Mouse (Mus musculus): Measurements from ENCODE around the gene Sfxn2.
A peak's percentile ranks its signal among the peaks of the same experiment; 100 is the strongest.
"Not testable (repeated sequence)": the region's sequence is repeated elsewhere in the genome, so short reads cannot be mapped to it uniquely, and the experiment has no call there.

The Sfxn2 gene

DNA sequence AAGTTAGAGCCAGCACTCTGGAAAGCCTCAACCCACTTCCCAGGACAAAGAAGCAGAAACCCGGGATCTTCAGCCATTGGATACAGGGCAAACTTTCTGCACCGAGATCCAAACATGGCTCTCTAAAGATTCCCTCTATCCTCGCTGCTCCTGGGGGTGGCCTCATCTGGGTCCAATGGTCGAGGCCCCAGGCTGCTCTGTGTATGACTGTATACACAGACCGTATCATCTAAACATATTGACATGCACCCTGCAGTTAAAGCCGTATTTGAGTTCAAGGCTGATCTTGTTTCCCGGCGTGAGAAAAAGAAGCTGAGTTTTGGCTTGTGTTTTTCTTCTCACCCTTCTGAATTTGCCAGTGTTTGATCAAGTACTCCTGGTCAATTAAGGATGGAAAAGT, 30.4 kb upstream of the Sfxn2 start:
- no peak for DNase-seq (ENCODE audit: low spot score in 2 of 2)

DNA sequence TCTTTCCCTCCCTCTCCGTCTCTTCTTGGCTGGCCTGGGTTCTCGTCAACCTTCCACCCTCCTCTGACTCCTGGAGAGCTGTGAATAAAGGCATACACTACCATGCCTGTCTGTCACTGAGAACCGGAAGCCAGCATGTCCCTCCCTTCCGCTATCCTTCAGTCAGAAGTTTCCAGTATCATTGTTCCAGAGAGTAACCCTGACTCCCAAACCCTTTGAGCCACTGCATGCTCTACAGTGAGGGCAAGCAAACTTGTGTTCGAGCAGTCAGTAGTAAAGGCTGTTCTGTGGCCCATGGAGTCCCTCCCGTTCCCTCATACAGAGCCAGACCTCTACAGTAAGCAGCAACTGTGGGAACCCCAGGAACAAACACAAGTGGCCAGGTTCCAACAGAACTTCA, 25.6 kb upstream of the Sfxn2 start:
- DNase-seq (ENCODE audit: low spot score in 2 of 2) = no peak

- no peak for DNase-seq (ENCODE audit: low spot score in 2 of 2)
Measured at GRCm38 (mm10) chr19:46548110-46548509, 25.1 kb upstream of the Sfxn2 start.

DNA sequence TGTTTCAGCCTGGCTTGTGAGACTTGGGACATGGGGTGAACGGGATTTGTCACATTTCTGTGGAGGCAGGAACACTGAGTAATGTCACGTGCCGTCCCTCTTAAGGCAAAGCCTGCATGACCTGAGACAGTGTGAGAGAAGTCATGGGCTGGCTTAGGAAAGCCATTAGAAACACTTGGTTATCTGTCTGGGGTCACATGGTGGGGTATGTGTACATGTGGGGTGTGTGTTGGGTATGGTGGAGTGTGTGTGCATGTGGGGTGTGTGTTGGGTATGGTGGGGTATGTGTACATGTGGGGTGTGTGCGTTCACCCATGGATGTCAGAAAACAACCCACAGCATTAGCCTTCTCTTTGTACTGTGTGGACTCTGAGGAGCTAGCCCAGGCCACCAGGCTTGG, 22.8 kb upstream of the Sfxn2 start:
- DNase-seq (ENCODE audit: low spot score in 2 of 2) = no peak

DNA sequence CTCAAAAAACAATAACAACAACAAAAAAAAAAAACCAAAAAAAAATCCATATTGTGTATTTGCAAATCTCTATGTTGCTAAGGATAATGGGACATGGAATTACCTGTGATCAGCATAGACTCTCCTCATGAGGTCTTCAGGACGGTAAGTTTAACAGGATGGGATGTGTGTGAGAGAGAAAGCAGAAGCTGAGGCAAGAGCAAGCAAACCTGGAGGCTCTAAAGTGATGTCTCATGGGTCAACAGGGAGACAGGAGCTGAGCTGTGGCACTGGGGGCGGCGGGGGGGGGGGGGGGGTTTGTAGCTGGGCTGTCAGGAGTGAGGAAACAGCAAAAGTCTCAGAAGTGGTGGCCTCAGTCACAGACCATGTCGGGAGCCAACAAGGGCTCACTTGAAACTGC, 20.7 kb upstream of the Sfxn2 start:
- DNase-seq (ENCODE audit: low spot score in 2 of 2) = no peak

DNA sequence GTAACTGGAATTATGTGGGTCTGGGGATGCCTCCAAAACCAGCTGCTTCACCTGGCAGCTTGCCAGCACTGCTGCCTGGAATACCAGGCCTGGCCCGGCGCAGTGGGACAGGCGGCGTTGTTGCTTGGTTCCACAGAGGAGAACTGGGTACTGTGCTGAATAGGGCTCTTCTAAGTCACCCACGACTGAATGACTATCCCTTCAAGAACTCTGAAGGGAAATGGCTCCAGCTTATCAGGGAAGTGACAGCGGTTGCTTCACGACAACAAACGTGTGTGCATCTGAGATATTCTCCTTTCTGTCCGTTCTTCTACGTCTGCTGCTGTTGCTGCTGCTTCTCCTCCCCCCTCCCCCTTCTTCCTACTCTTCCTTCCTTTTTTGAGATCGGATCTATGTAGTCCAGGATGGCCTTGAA, 19.6 kb upstream of the Sfxn2 start:
- no peak for DNase-seq (ENCODE audit: low spot score in 2 of 2)

GRCm38 (mm10) chr19:46558009-46558408, 15.2 kb upstream of the Sfxn2 start:
- DNase-seq (ENCODE audit: low spot score in 2 of 2) = no peak

- DNase-seq (ENCODE audit: low spot score in 2 of 2) = no peak
Measured at GRCm38 (mm10) chr19:46558631-46559030, 14.5 kb upstream of the Sfxn2 start.

DNA sequence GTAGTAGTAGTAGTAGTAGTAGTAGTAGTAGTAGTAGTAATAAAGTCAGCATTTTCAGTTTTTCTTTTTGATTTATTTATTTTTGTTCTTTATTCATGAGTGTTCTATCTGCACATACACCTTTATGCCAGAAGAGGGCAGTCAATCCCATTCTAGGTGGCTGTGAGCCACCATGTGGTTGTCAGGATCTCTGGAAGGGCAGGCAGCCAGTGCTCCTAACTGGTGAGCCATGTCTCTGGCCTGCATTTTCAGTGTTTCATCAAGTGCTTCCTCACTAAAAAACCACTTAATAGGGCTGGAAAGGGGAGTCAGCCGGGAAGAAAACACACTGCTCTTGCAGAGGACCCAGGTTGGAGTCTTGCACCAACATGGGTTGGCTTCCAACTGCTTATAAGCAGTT, 11.0 kb upstream of the Sfxn2 start:
- DNase-seq (ENCODE audit: low spot score in 2 of 2) = no peak

- no peak for DNase-seq (ENCODE audit: low spot score in 2 of 2)
Measured at GRCm38 (mm10) chr19:46562581-46563515, 10.3 kb upstream of the Sfxn2 start.

DNA sequence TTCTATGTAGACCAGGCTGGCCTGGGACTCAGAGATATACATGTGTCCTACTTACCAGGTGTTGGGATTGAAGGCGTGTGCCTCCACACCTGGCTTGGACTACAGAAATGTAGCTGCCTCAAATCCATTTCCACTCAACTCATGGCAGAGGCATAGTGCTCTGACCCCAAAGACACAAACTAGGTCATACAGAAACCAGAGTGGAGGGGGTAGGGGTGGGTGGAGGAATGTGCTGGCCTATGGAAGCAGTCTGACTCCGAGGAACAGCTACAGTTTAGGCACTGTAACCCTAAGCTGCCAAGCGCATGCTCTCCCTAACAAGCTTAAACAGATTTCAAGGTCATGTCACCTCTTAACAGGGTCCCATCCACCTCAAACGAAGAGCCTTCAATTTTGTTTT, 9.6 kb upstream of the Sfxn2 start:
- DNase-seq (ENCODE audit: low spot score in 2 of 2) = no peak

DNA sequence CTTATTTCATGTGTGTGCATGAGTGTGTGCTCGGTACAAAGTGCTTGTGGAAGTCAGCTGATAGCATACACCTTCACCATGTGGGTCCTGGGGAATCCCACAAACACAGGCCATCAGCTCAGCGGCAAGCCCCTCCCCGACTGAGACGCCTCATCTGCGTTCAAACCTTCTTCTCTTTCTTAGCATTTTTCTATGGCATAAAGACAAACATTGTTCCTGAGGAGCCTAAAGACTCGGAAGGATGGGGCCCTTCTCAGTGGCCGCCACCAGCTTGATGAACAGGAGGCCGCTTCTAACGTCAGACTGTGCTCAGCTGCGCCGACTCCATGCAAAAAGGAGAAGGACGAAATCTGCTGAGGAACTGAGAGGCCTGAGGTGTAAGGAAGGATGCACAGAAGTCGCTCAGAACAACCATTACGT, 9.1 kb upstream of the Sfxn2 start:
- DNase-seq (ENCODE audit: low spot score in 2 of 2) = no peak

- not testable (repeated sequence) for DNase-seq (ENCODE audit: low spot score in 2 of 2)
Measured at GRCm38 (mm10) chr19:46571211-46571877, 1.8 kb upstream of the Sfxn2 start.

DNA sequence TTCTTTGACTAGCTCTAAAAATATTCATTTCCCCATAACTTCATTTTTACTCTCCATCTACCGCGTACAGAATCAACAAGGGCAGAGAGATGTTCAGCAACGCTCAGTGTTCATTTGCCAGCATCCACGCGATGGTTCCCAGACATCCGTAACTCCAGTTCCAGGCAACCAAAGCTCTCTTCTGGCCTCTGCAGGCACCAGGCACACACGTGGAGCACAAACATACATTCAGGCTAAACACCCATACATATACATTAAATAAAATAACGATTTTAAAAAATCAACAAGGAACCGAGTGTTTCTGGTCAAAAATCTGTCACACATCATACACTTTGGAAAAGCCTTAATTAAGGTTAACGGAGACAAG, 1.3 kb upstream of the Sfxn2 start:
- DNase-seq (ENCODE audit: low spot score in 2 of 2) = no peak

DNA sequence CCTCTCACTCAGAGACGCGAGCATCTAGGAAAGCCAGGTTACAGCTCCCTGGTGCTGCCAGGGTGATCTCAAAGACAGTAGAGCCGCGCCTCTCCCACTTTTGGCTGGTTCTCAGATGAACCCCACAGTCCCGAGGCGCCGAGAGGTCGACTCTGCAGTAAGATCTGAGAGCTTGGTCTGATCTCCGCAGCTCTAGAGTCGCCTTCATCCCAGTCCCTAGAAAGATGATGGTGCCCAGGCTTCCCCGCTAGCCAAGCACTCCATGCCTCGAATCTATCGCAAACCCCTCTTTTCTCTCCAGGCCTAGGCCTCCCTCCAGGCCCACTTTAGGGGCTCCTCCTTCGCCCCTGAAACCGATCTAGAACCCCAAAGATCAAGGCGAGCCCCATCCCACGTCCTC, 617 bp upstream of the Sfxn2 start:
- DNase-seq (ENCODE audit: low spot score in 2 of 2) = peak in 1 of 2 experiments; percentile 27

DNA sequence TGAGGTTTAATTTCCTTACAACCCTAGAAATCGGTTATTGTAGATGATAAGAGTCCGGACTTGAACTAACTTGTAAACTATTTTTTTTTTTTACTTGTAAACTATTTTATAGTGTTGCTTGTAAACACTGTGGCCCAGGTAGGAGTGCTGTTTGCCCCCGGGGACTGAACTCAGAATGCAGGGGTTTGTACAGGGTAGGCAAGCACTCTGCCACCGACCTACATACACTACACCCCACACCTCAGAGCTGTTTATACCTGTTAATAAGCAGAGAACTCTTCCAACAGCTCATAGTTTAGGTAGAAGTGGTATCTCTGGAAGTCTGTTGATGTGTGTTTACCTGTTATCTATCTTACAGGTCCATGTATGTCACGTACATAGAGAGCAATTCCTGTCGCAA, 825 bp downstream of the Sfxn2 start:
- no peak for DNase-seq (ENCODE audit: low spot score in 2 of 2)

- DNase-seq (ENCODE audit: low spot score in 2 of 2) = no peak
Measured at GRCm38 (mm10) chr19:46575196-46575595, 2.0 kb downstream of the Sfxn2 start.

DNA sequence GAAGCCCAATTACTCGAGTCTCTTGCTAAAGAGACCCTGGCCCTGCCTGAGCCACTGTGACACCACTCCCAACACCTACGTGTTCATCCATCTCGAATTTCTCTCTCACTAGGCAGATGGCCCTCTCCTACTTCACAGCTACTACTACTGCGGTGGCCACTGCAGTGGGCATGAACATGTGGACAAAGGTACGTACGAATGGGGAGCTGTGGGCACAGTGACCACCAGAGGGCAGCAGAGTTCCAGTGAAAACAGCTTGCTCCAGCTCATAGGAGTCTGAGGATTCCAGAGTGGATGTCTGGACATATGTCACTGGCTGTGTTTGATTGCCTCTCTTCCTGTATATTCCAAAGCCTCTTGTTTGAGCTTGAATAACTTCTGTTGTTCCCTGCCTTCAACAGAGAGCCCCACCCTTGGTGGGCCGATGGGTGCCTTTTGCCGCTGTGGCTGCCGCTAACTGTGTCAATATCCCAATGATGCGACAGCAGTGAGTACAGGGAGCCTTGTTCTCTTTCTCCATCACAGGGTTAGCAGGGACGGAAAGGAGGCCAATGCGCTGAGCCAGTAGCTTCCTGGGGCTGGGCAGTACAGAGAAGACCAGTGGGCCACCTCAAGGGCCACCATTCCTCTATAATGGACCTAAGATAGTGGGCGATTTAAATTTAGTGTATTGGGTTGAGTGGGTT, 14.8 kb downstream of the Sfxn2 start:
- peak; percentile 66 to 80 for DNase-seq (ENCODE audit: low spot score in 2 of 2)

DNA sequence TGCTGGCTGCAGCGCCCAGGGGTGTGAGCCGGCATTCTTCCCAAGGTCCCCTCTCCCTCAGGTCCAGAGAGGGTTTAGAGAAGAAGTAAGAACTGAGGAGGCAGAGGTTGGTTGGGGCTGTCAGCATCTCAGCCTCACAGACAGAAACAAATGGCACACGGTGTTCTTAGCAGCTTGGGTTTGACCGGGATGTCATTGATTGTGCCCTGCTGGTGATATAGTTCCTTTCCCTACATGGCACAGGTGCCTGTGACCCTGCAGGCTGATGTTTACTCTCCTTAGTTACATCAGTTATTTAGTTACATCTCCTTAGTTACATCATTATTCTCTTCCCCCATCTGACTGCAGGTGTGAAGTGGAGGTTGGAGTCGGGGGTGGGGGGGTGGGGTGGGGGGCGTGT, 18.4 kb downstream of the Sfxn2 start:
- DNase-seq (ENCODE audit: low spot score in 2 of 2) = no peak

GRCm38 (mm10) chr19:46592751-46593439, 19.7 kb downstream of the Sfxn2 start:
- DNase-seq (ENCODE audit: low spot score in 2 of 2) = no peak

DNA sequence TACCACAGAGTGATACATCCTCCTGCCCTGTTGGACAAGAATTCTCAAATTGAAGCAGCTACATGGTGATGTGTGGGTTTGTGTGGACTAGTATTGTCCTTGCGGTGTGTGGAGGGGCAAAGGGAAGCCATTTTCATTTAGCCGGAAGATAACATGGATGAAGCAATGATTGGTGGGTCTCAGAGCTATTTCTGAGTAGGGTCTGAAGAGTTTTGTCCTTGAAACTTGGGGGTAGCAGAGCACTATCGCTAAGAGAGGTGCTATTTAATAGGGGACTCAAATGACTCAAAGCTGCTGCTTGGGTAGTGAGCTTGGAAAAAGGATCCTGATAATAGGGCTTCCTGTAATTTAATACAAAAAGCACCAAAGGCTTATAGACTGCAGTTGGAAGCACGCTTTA, 25.0 kb downstream of the Sfxn2 start:
- DNase-seq (ENCODE audit: low spot score in 2 of 2) = no peak

- peak; percentile 95 to 99 for DNase-seq (ENCODE audit: low spot score in 2 of 2)
Measured at GRCm38 (mm10) chr19:46598720-46599252, 25.6 kb downstream of the Sfxn2 start, which contains the start of gene Wbp1l. TSS of gene Wbp1l (plus strand) at chr19:46599084.

All from frontal cortex, postnatal 14 days (tissue).